9 mouse cellular contexts compared by ENCODE assay signal in the genomic region with DNA sequence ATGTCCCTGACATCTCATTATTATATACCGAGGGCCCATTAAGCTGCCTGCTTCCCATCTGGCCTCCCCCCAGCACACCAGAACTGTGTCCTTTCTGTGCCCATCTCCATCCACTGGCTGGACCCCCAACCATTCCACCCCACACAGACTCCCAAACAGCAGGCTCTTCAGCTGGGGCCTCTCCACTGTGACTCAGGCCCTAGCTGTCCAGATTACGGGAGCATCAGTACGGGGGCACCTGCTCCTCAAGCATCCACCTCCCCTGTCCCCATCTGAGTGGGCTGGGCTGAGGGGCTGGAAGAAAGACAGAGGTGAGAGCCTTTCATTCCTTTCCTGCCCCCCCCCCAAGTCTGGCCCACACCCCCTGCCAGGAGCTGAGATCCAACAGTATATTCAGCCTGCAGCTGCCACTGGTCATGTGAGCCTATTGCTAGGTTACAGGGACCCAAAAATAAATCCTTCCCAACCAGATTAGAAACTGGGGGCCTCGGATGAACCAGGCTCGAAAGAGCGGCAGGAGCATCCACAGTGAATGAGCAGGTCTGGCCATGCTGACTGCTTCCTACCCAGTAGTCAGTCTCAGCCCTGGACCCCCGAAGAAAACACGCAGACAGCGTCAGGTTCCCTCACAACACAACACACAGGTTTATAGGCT. TPM values are rescaled to one million over a fixed set of nuclear protein-coding genes. Genes with fewer than 3 reads are reported as not detected.
DNase-seq lines count a peak whose midpoint lies in the region; ATAC-seq lines count a peak whose summit lies in the region.
"Had no signal": no experiment of that assay in that cellular context is flagged by ENCODE, and none has a peak within 500 bp of the region (broad histone marks: within the 10 kb centered on the region; RNA-seq: fewer than 3 reads in every experiment).

No protein-coding gene starts in this region.

- peaks cover 22% of the 10 kb centered on the region for H3K4me1 ChIP-seq in heart, embryonic 15.5 days (replicated peaks)

- peak overlapping the region; percentile 77 for H3K27ac ChIP-seq in heart, embryonic 15.5 days
- H3K27ac ChIP-seq: liver, embryonic 14.5 days had no signal

- intact Hi-C loops in left cerebral cortex, postnatal 10 days (cut with DNase I), result no loop called here

- H3K9me3 ChIP-seq in heart, embryonic 15.5 days (replicated peaks), result no peaks in the 10 kb centered on the region

- H3K4me3 ChIP-seq in heart, embryonic 15.5 days, result no peak overlapping the region

- 0 out of 2 replicates have a peak overlapping the region, but pooled peaks have one; percentile 8 for H3K9ac ChIP-seq in heart, embryonic 15.5 days
- H3K9ac ChIP-seq: liver, embryonic 14.5 days had no signal

- H3K4me2 ChIP-seq in heart, embryonic 15.5 days, result peak overlapping the region; percentile 47

- 42% methylated on average over 9 of the region's 9 CpGs for WGBS in heart, embryonic 15.5 days

- H3K36me3 ChIP-seq in heart, embryonic 15.5 days, result no peaks in the 10 kb centered on the region

- no peaks in the 10 kb centered on the region for H3K27me3 ChIP-seq in heart, embryonic 15.5 days

- peak; percentile 85 for ATAC-seq in heart, embryonic 15.5 days (replicated peaks; ENCODE audit: insufficient number of reproducible peaks, insufficient read depth, low FRiP score, low read depth)
- no peak for ATAC-seq in megakaryocyte progenitor cell, adult 5-6 weeks (replicated peaks; ENCODE audit: poor library complexity)

- DNase-seq in cerebellum, postnatal 14 days, result peak; percentile 20 to 43
- no peak for DNase-seq in cerebellum, postnatal 25 days
- peak; percentile 61 to 71 for DNase-seq in left cerebral cortex, postnatal 10 days (ENCODE audit: extremely low spot score in 1 of 2, low spot score in 2 of 2)
- peak; percentile 48 for DNase-seq in right cerebral cortex, postnatal 14 days
- no peak for DNase-seq in thymus, postnatal 4 days
- DNase-seq in c-Kit-positive CD71-positive TER-119-positive erythroid progenitor cells, embryonic 14.5 days (ENCODE audit: low spot score), result no peak

RNA-seq across cellular contexts. Expression of a gene that starts 3.8 kb away (rescaled TPM):
- polyA plus RNA-seq in heart, embryonic 15.5 days (2015; fragmentation: Nextera tagmentation; extraction: Ambion mirVana), result 0.05 and 0.16 TPM in 2 replicates
- total RNA-seq in left cerebral cortex, postnatal 10 days (2021), result 10 to 100 TPM; 20.4 to 21.3 TPM
- not detected in 2 replicates for total RNA-seq in megakaryocyte progenitor cell, adult 5-6 weeks (2015)
- not detected in 2 replicates for total RNA-seq in megakaryocyte progenitor cell, adult 5-6 weeks (2017)

RNA-seq across cellular contexts. Expression of a gene that starts 12.6 kb away (rescaled TPM):
- polyA plus RNA-seq in heart, embryonic 15.5 days (2015; fragmentation: Nextera tagmentation; extraction: Ambion mirVana), result 65.9 and 80.3 TPM in 2 replicates
- 10 to 100 TPM; 46.6 to 50.9 TPM for total RNA-seq in left cerebral cortex, postnatal 10 days (2021)
- total RNA-seq in megakaryocyte progenitor cell, adult 5-6 weeks (2015), result 143 and 147 TPM in 2 replicates
- total RNA-seq in megakaryocyte progenitor cell, adult 5-6 weeks (2017), result 167 TPM in 2 replicates

RNA-seq across cellular contexts. Expression of a gene that starts 27.6 kb away (rescaled TPM):
- 3.0 and 3.2 TPM in 2 replicates for polyA plus RNA-seq in heart, embryonic 15.5 days (2015; fragmentation: Nextera tagmentation; extraction: Ambion mirVana)
- 10 to 100 TPM; 36.4 to 38.5 TPM for total RNA-seq in left cerebral cortex, postnatal 10 days (2021)
- total RNA-seq in megakaryocyte progenitor cell, adult 5-6 weeks (2015), result 1.3 and 1.8 TPM in 2 replicates
- total RNA-seq in megakaryocyte progenitor cell, adult 5-6 weeks (2017), result 2.3 and 3.6 TPM in 2 replicates

RNA-seq across cellular contexts. Expression of a gene that starts 42.5 kb away (rescaled TPM):
- 2.7 and 3.8 TPM in 2 replicates for polyA plus RNA-seq in heart, embryonic 15.5 days (2015; fragmentation: Nextera tagmentation; extraction: Ambion mirVana)
- 10 to 100 TPM; 11.0 to 12.7 TPM for total RNA-seq in left cerebral cortex, postnatal 10 days (2021)
- total RNA-seq in megakaryocyte progenitor cell, adult 5-6 weeks (2015), result 2.3 and 2.5 TPM in 2 replicates
- total RNA-seq in megakaryocyte progenitor cell, adult 5-6 weeks (2017), result 3.7 and 5.4 TPM in 2 replicates

RNA-seq across cellular contexts. Expression of a gene that starts 52.2 kb away (rescaled TPM):
- 5.8 and 9.0 TPM in 2 replicates for polyA plus RNA-seq in heart, embryonic 15.5 days (2015; fragmentation: Nextera tagmentation; extraction: Ambion mirVana)
- total RNA-seq in left cerebral cortex, postnatal 10 days (2021), result 10 to 100 TPM; 22.2 to 24.8 TPM
- total RNA-seq in megakaryocyte progenitor cell, adult 5-6 weeks (2015), result 4.0 and 4.2 TPM in 2 replicates
- 1.6 and 3.0 TPM in 2 replicates for total RNA-seq in megakaryocyte progenitor cell, adult 5-6 weeks (2017)

Comparison
In these comparisons a context has a peak if more than half of its experiments do, and no peak if none do; other contexts are left out.
1. DNase-seq: peak in cerebellum, postnatal 14 days (2 of 2), left cerebral cortex, postnatal 10 days (2 of 2) and right cerebral cortex, postnatal 14 days (single experiment); none in cerebellum, postnatal 25 days (0 of 2), thymus, postnatal 4 days (single experiment) and c-Kit-positive CD71-positive TER-119-positive erythroid progenitor cells, embryonic 14.5 days (single experiment).
2. RNA of a gene that starts 3.8 kb away (total RNA-seq): 20.4 to 21.3 TPM in left cerebral cortex, postnatal 10 days; not detected in megakaryocyte progenitor cell, adult 5-6 weeks; every median in the first group is over 10 times any median in the second.
3. RNA of a gene that starts 27.6 kb away (total RNA-seq): 36.4 to 38.5 TPM in left cerebral cortex, postnatal 10 days; 1.3 to 3.6 TPM in megakaryocyte progenitor cell, adult 5-6 weeks; every median in the first group is over 4 times any median in the second.